Mouse (Mus musculus) gastrocnemius, adult 8-10 months (tissue): Measurements from ENCODE around the gene Dkk2. TPM values are rescaled to one million over a fixed set of nuclear protein-coding genes. Genes with fewer than 3 reads are reported as not detected.
"Not testable (repeated sequence)": the region's sequence is repeated elsewhere in the genome, so short reads cannot be mapped to it uniquely, and the experiment has no call there.

Source experiments
- DNase-seq, 2 experiments: peaks; one replicate each; pipeline ENCODE4 v3.0.0; 2022; ENCODE audit warnings: low spot score in 2 of 2
- total RNA-seq, 4 experiments: library from RNA; stranded (reverse); gene quantifications; 2 replicates each; pipeline ENCODE4 v1.2.4; 2022

Dkk2 gene
- 1 to 10 TPM; 5.0 to 8.9 (median 5.6) TPM for total RNA-seq

DNA sequence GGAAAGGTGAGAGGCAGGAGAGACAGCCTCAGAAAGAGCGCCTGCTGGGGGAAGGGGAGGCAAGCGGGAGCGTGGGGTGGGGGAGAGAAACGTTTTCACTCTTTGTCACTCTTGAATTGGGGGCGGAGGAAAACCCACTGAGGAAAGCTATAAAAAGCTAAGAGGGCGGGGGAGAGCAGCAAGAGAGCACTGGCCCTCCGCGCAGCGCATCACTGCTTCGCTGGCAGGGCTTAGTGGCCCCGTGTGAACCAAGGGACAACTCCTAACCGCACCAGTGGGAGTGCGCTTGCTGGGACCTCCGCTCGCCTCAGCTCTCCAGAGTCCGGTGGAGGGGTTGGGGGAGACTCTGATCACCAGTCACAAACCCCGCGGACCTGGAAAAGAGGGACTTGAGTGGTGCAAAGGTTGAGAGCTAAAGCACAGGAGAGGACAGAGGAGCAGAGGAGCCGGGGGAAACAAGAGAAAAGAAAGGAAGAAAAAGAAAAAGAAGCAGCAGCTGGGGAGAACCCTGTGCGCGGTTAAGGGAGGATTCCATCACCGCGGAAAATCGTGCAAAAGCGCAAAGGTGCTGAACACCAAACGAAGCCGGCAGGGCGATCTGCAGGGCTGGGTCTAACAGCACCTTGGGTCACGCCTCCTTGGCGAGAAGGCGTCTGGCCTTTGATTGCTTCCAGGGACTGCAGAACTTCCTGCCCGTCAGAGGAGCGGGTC is at the start of gene Dkk2:
Gene Dkk2, plus strand, starts transcription at position 181 of the 711 bp plus-strand sequence.
- DNase-seq: no peak

GRCm38 (mm10) chr3:132036704-132037103 is 48.4 kb upstream of the Dkk2 start:
- DNase-seq: no peak

DNA sequence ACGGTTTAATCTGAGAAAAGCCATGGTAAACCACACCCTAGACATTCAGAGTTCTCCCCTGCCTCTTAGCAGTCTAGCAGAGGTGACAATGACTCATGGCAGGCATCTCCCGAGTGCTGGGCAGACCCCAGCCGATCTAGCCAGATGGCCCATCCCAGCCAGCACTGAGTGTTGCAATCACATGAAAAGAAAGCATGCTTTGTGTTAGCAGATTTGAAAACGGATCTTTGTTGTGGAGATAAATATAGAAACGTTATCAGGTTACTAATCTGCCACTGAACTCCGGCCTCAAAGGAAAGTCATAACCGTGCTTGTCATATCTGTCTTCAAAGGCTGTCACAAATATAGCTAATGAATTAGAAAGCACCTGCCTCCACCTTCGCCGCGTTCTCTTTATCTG is 47.4 kb upstream of the Dkk2 start:
- DNase-seq: no peak

DNA sequence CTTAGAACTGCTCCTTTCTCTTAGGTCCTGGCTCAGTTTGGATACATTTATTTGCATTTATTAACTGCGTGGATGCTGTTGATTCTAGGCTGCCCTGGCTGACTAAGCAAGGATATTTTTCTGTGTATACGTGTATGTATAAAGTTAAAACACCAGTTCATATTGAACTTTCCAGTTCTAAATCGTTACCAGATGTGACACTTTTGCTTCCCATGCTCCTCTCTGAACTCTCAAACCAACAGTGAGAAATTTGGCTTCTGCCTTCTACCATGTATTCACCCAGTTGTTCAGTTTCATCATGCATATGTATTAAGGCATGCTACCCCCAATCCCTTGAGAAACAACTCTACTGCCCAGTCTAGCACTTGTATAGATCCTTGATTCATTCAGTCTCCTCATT is 45.0 kb upstream of the Dkk2 start:
- no peak for DNase-seq

GRCm38 (mm10) chr3:132050884-132051457 is 34.1 kb upstream of the Dkk2 start:
- no peak for DNase-seq

DNA sequence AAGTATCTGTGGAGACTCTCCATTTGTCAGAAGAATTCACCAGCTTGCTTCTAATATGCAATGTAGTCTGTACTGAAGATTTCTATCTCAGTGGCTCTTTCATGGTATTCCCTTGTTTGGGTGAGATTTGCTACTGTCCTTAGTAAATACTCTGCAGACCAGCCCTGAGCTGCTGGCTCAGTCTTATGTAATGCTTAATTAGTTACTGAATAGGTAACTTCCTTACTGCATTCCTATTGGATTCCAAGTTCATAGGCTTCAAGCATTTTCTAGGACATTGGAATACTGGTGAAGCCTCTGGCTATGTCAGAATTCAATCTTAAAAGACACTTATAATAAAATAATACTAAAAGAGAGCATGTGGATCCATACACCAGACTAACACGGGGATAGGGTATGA is 22.3 kb upstream of the Dkk2 start:
- not testable (repeated sequence) for DNase-seq

DNA sequence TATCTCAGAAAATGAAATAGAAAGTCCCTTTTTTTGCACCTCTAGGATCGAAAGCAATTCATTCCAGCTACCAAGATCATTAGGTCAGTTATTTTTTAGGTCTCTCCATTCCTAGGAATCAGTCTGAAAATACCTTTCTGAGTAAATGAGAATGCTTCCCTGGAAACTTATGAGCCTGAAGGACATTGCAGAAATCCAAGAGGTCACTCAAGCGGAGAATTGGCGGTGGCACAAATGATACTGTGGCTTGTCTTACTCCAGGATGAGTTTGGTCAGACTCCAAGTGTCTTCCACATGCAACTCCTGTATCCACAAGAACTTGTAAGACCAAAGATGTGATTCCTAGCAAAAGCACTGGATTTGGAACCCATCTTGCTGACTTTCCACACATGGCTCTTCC is 21.7 kb upstream of the Dkk2 start:
- DNase-seq: no peak

- no peak for DNase-seq
Measured at GRCm38 (mm10) chr3:132063966-132064365, 21.1 kb upstream of the Dkk2 start.

- no peak for DNase-seq
Measured at GRCm38 (mm10) chr3:132064920-132065319, 20.2 kb upstream of the Dkk2 start.

GRCm38 (mm10) chr3:132070949-132071348 is 14.1 kb upstream of the Dkk2 start:
- no peak for DNase-seq

- DNase-seq: peak in 1 of 2 experiments; percentile 21
Measured at GRCm38 (mm10) chr3:132084018-132084417, 1.1 kb upstream of the Dkk2 start.

DNA sequence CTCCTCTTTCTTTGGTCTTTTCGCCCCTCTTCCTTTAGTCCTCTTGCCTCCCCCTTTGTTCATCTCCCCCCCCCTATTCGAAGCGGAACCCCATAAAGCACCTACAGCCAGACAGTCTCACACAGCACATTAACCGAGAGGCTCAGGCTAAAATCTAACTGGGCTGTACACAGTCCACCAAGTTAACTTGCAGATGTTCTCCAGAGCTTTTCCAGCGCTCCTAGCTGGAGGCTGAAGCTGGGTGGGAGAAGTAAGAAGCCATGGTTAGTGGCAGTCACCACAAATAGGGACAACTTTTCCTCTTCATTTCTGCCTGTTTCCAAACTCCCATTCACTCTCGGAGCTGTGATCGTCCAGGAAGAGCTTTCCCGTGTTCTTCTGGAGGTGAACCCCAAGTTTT is 412 bp upstream of the Dkk2 start:
- DNase-seq: no peak

- no peak for DNase-seq
Measured at GRCm38 (mm10) chr3:132085823-132086350, 795 bp downstream of the Dkk2 start.

GRCm38 (mm10) chr3:132086461-132086860 is 1.4 kb downstream of the Dkk2 start:
- no peak for DNase-seq

DNA sequence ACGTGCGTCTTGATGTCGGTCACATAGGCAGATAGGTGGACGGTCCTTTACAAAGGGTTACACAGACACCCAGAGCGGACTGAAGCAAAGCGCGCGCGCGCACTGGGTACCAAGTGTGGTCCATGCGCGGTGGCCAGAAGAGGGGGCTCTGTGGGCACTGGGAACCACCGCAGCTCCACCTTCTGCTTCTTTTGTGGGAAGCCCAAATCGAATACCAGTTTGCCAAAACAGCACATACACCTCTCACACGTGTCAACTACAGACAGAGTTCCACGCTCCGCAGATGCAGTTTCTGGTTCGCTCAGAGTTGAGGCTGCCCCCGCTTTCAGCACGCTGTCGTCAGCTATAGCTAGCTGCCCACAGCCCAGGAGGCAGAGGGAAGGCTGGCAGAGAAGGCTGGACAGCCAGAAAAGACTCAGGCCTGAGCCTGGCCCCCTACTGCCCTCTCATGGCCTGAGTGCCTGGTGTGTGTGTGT is 2.0 kb downstream of the Dkk2 start:
- no peak for DNase-seq

DNA sequence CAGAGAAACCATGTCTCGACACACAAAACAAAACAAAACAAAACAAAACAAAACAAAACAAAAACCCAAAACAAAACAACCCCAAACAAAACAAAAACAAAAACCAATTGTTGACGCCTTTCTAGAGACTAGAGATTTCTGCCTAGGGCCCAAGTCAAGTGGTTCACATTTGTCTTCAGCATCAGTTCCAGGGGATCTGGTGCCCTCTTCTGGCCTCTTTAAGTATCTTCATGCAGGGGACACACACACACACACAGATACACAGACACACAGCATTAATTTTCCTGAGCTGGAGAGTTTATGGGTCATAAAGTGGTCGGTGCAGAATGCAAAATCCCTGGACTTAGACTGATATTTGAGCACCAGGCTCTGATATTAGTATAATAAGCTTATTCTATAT is 7.9 kb downstream of the Dkk2 start:
- no peak for DNase-seq

DNA sequence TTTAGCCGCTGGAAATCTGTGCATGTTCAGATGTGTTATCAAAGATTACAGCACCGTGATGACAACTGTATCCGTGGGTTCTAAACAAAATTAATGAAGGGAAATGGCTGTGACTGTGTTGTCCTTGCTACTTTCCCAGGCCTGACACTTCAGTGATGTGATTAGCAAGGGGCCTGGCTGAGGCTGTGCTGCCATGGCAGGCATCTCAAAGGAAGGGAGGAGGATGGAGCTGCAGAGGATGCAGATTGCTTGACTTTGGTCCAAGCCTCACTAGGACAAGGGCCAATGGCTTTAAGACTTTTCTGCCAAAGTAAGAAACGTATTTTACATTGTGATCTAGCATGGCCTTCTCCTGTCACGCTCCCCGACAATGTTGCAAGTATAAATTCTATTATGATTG is 11.2 kb downstream of the Dkk2 start:
- no peak for DNase-seq

DNA sequence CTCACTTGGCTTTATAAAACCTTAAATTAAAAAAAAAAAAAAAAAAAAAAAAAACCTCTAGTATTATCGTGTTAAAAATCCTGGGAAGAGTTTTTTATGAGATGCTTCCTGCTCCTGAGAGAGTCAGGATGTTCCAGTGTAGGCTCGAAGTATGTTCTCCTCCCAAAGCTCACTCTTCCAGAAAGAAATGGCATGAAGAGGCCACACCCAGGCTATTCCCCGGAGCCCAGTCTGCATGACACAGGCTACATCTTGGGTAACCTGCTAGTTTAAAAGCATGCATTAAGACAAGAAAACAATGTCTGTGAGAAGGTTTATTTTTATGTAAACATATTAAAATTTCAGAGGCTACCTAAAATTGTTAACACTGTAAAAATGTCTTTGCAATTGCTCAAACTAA is 15.7 kb downstream of the Dkk2 start:
- no peak for DNase-seq

GRCm38 (mm10) chr3:132103020-132103419 is 17.9 kb downstream of the Dkk2 start:
- DNase-seq: no peak

DNA sequence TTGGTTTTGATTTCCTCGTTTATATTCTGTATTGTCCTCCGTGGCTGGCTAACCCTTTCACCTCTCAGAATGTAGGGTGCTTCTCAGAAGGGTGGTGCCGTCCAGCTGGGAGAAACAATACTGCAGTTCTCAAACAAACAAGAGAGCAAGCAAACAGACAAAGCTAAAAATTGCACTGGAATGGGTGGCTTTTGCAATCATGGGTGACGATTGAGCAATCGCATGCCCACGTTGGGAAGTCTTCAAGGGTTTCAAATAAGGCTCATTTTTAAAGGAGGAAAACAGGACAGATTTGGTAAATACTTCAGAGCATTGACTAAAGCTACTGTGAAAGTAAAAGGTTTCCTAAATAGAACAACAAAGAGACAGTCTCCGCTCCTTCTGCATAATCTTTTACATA is 18.4 kb downstream of the Dkk2 start:
- peak in 1 of 2 experiments; percentile 7 for DNase-seq

DNA sequence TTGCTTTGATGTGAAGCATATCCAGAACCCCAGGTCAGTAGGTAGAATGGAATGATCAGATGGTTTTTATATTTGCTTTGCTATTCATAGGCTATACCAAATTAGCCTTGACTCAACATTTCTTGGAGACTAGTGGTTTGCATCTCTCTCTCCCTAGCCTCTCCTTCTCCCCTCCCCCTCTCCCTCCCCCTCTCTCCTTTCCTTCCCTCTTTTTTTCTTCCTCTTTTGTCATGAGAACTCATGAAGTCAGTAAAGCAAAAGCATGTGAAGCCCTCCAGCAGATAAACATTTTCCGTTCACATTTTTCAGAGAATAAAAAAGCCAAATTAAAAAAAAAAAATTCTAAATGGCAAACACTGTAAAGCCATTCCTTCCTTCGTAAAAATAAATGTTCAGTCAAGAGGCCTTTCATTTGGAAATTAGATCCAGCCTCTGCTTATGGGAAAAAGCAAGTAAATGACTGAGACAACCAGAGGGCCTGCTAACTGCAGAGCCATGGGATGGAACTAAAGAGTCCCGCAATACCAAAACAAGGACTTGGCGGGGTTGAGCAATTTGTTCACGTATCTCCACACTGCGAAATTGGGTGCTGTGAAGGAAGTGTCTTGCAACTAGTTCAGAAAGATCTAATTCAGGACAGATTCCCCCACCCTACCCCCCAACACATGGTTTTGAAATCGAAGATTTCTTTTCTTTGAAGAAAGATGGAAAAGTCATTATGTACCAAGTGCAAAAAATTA is 30.9 kb downstream of the Dkk2 start:
- DNase-seq: no peak

DNA sequence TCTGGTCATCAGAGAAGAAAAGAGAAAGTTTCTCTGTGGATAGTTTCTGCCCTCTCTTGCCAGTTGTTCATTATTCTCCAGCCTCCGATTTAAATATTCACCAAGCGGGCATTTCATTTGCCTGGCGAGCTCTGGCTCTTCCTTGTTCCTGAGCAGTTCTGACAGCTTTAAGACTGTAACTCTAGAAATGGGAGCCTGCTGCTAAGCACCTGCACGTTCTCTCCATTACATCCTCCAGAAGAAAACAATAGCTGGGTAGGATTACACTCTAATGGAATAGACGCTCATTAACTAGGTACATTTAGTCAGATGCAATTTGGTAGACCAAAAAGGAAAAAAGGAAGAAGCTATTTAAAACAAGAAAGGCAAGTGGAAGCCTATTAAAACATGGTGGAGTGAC is 36.3 kb downstream of the Dkk2 start:
- no peak for DNase-seq
